Mouse (Mus musculus): ENCODE measurements around the gene Gli3.

Gene Gli3

DNA sequence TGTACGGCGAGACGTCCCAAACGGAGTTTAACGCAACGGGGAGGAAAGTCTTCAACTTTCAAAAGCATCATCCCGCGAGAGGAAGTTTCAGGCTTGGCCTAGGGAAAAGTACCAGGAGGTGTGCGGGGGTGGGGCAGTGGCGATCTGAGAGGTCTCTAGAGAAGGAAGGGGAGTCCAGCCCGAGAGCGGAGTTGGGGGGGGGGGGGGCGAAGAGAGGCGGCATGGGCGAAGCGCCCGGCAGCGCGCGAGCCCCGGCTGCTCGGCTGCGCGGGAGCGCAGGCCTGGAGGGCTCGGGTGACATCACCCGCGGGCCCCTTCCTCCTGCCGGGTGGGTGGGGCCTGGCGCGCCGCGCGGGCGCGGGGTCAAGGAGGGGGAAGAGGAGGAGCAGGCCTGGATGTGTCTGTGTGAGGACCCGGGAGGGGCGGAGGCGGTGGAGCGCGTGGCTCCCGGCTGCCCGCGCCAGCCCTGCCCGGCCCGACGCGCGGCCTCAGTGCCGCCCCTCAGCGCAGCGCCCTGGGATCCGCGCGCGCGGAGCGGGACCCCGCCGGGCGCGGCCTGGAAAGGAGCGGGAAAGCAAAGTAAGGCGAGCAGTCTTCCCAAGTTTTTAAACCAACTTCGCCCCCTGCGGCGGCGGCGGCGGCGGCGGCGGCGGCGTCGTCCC is at the start of gene Gli3:
Gene Gli3, plus strand, starts transcription at position 406 of the 662 bp plus-strand sequence.
- peak; percentile 46 to 52 for DNase-seq (ENCODE audit: low spot score in 2 of 2)

DNA sequence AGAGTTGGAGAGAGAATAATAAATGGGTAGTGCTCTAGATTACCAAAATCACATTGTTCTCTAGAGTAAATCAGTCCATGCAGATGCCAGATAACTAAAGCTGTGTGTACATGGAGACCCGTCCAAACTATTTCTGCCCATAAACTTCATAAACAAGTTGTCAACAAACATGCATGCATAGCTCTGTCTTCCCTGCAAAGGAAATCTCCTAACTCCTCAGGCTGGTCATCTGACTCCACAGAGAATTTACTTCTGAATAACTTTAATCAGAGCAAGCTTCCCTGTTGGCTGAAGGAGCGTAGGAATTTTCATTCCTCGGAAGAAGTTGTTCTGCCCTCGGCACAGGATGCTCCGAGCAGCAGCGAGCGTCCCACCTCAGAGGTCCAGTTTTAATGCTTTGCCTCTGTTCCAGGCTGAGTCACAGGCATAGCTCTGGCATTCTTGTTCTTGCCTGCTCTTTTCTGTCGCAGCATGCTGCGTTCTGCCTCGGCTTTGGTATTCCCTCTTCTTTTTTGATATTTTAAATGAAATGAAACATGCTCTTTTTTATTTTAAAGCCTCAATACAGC is 41.8 kb upstream of the Gli3 start:
- peak; percentile 6 to 17 for DNase-seq (ENCODE audit: low spot score in 2 of 2)

DNA sequence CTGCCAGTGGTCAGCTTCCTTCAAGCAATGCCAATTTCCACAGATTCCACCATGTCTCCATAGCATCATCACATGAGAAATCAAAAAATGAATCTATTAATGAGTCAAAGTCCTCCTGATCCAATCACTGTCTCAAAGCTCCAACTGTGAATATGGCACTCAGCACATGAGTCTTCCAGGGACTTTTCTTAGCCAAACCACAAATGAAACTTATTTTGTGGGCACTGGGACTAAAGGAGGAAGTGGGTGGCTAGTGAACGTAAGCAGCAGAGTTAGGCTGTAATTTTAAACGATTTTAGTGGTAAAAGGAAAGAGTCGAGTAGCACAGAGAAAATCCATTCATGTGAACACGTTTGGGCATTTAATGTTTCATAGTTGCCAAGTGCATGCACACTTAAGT is 21.0 kb upstream of the Gli3 start:
- no peak for DNase-seq (ENCODE audit: low spot score in 2 of 2)

DNA sequence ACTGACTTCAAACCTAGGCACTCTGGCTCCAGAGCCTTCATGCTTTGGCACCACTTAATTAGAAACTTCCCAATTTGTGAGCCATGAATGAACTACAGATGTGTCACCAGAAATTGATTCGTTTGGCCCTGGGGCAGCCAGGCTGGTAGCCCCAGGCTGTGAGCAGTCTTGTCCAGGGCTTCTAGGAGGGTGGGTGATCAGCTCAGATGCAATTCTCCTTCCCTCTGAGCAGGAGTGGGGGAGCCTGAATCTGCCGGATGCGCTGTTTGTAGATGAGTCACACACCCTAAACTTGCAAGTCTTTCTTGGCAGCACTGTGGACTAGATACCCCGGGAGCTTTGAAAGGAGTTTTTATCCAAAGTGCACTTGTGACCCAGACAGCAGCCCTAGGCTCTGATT is 18.7 kb upstream of the Gli3 start:
- DNase-seq (ENCODE audit: low spot score in 2 of 2): no peak

DNA sequence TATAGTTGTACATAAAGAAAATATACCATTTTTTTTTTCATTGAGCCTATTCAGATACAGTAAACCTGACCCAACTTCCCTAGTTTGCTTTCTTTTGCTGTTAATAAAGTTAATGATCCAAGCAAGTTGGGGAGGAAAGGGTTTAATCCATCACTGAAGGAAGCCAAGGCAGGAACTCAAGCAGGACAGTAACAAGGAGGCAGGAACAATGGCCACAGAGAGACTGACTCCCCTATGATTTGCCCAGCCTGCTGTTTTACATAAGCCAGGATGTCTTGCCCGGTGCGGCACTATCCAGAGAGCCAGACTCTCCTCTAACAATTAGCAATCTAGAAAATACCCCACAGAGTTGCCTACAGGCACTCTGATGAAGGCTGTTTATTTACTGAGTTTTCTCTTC is 17.4 kb upstream of the Gli3 start:
- DNase-seq (ENCODE audit: low spot score in 2 of 2): no peak

DNA sequence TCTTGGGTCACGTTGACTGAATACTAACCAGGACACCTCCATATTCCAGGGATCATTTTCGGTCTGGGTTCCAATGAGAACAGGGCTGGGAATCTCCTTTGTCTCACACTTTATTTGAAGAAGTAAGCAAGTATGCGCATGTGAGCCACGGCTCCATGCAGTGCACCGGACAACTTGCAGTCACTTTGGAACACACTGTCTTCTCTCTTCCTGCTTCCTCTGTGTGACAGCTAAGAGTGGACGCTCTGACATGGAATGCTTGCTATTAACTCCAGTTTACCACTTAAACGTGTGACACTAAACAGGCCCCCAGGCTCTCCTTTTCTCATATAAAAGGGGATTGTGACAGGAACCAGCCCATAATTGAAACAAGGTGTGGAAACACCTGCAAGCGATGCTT is 17.0 kb upstream of the Gli3 start:
- DNase-seq (ENCODE audit: low spot score in 2 of 2): no peak

DNA sequence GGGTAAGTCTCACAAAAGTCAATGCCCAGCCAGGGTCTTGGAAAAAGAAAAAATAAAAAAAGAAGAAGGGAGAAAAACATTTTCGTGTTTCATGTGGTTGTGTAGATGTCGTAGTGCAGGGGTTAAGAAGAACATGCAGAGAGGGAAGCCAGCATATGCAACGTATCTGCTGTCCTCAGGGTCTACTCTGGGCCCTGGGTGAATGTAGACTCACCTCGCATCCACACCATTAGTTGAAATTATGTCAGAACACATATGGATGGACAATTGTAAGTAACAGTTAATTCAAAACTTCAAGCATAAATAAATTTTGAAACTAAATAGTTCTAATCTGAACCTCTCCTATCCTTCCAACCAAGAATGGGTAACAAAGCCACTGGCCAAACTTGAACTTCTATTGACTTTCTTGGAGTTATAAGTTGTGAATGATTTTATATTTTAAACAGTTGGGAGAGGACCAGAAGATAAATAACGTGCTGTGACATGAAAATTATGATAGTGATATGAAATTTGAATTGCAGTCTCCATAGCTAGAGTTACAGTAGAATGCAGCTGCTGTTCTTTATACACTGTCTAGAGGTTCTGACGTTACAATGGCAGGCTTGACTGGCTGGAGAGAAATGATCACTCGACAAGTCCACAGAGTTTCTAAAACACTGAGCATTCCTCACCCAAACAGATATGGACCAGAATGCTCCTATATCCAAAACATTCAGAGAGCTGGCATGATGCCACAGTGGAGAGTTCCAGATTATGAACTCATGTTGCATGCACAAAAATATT is 16.1 kb upstream of the Gli3 start:
- DNase-seq (ENCODE audit: low spot score in 2 of 2): no peak

DNA sequence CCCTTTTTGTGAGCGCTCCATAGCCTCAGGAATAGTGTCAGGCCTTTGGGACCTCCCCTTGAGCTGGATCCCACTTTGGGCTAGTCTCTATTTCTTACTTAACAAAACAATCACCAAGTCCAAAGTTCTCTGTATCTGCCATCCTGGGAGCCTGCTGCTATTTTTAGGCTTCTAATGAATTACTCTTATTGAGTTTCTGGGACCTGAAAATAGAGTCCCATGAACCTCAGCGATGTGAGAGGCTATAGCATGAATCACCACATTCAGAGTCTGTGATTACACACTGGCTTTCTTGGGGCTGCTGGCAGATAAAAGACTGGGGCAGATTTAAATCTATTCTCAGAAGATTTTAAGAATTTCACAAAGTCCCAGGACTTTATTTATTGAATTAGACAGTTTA is 12.1 kb upstream of the Gli3 start:
- DNase-seq (ENCODE audit: low spot score in 2 of 2): no peak

DNA sequence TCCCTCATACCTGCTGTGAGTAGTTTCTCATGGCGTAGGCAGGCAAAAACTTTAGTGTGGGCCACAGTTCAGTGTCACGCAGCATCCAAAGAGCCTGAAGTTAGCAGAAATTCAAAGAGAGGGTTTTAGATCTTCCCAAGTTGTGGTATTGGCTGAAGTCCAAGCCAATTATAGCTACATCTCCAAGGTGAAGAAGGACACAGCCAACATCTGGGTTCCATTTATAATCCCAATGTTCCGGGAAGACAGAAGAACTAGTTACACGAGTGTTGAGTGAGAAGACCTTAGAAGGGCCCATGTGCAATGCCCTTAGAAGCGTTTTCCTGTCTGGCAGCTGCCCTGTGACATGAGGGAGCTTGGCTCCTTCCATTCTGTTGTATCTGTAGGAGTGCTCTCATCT is 5.2 kb upstream of the Gli3 start:
- DNase-seq (ENCODE audit: low spot score in 2 of 2): no peak

DNA sequence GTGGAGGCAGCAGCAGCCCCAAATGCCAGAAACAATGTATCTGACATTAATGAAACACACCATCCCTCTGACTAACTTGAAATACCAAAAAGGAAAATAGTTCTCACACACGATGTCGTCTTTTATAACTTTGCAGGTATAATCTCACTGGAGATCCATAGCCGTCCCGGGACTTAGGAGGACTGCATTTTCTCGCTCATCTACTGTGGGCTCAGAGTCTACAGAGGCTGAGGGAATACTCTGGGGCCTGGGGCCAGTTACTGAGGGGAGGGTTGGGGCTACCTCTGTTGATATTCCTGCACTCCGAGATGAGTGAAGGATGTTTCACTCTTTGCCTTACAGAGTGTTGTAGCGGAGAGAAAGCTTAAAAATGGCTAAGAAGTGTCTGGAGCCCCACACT is 1.1 kb upstream of the Gli3 start:
- no peak for DNase-seq (ENCODE audit: low spot score in 2 of 2)

DNA sequence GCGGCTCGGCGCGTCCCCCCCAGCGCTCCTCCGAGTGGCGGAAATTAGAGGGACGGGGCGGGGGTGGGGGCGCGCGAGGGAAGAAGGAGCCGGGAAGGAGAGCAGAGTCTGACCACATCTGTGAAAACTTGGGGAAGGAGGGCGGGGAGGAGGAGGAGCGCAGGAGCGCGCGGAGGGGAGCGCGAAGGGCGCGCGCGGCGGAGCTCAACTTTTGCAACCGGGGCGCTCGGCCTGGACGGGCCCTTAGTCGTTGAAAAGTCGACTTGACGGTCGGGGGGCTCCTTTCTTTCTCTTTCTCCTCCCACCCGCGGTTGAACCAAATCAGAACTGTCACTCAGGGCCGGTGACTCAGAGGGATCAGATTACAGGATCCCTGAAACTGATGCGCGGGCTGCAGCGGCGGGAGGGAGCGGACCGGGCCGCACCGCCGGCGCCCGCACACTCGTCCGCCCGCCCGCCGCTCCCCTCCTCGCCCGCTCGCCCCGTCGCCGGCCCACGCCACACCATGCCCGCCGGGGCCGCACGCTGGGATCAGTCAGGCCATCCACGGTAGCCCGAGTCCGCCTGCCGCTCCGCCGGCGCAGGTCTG is 551 bp downstream of the Gli3 start:
- DNase-seq (ENCODE audit: low spot score in 2 of 2): peak in 1 of 2 experiments; percentile 42

DNA sequence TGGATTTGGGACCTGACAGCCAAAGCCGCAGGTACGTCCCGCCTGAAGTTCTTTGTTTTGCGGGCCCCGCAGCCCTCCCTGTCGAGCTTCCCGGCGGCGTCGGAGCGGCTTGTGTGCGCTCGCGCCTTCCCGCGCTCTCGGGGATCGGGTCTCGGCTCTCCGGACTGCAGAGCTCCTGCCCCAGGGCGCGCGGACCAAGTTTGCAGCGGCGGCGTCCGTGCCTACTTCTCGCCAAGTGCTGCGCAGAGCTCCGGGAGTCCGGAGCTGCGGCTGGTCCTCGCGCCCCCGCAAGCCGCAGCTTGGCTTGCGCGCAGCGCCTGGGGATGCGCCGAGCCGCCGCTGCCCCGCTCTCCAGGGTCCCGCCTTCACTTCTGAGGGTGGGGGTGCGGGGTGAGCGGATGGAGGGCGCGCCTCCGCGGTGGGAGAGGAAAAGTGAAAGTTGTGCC is 1.1 kb downstream of the Gli3 start:
- DNase-seq (ENCODE audit: low spot score in 2 of 2): peak; percentile 13 to 48

DNA sequence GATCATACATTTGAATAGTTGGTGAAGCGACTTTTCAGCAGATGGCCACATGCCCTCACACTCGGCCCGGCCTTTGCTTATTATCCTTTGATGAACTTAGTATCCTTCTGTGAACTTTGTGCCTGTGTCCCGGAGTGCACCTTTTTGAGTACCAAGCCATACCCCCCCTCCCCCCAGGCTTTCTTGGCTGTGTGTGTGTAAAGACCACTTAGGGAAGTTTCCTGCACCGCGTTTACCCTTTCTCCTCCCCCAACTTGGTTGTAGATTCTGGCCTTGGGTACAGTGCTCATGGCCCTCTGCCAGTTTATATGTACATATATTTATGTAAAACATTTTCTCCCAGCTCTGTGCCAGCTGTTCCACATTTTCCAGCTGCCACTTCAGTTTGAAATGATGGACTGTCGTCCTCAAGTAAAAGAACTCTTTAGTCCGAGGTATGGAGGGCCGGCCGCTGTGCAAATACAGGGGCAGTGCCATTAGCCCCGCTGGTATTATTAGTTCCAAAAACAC is 1.8 kb downstream of the Gli3 start:
- DNase-seq (ENCODE audit: low spot score in 2 of 2): no peak

DNA sequence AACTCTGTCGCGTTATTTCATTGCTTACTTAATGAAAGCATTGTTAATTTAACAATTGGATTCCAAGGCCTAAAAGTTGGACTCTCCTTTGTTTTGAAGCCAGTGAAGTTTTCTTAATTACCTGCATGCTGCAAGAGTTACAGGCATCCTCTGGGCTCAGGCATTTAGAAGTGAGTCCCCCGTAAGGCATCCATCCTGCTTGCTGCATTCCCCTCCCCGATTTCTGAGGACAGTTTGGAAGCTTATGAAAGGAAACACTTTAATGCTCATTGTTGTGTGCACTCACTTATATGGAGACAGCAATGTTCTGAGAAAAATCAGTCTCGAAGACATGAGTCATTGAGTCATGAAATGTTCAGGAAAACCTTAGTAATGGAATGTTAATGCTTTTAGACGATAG is 3.5 kb downstream of the Gli3 start:
- no peak for DNase-seq (ENCODE audit: low spot score in 2 of 2)

DNA sequence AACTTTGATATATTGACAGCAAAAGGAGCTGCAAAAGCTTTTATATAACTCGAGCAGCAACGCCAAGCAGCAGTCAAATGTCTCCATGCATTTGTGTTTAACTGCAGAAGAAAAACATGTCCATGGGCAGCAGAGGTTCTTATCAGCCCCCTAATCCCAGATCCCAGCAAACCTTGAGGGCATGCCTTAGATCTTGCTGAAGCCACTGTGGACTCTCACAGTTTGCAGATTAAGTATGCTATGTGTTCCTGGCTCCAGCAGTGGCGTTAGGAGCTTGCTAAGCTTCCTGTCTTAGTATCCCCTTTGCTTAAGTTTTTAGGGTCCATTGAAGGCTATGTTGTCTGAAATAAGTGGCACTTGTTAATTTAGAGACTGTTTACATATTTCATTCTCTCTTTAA is 4.4 kb downstream of the Gli3 start:
- DNase-seq (ENCODE audit: low spot score in 2 of 2): no peak

DNA sequence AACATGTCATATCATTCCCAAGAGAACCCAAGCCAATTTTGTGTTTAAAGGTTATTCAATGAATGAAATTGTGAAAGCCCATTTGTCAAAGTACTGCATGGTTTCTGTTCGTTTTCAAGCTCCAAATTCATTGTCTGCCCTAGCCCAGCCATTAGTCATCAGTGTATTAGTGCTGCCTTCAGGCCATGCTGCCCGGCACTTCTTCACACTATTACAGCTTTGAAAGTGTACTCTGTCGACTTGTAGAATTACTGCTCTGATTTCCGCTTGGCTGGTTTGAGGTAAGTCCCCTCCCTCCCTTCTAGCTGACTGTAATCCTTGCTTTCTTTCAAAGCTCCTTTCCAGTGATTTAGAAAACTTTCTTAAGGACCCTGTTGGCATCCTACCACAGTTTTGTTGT is 5.4 kb downstream of the Gli3 start:
- no peak for DNase-seq (ENCODE audit: low spot score in 2 of 2)

DNA sequence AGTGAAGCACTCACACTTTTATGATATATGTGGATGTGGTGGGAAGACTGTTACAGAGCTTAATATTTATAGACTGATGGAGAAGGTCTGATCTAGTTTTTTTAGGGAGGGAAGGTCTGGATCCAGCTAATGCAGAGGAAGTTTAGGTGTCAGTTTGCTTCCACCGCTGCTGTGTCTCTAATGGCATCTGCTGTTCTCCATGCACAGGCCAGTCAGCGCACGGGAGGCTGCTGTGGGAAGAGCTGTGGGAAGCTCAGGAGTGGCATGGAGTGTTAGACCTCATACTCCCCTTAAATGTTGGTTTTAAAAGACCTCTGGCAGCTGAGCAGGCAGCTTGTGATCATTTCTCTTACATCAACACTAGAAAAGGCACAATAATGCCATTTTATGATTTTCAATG is 7.0 kb downstream of the Gli3 start:
- DNase-seq (ENCODE audit: low spot score in 2 of 2): no peak

DNA sequence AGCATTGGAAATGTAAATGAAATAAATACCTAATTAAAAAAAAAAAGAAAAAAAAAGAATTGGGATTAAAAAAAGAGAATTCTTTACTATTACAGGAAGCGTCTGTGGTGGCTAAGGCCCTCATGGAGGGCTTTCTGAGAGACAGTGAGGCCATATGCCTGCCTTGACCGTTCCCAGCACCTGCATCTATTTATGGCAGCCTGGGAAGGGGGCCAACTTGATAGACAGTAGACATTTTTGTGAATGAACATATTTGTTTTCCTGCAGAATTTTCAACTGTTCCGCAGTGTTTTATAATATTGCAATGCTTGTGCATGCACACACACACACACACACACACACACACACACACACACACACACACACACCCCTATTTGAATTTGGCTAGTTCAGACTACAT is 9.7 kb downstream of the Gli3 start:
- no peak for DNase-seq (ENCODE audit: low spot score in 2 of 2)

DNA sequence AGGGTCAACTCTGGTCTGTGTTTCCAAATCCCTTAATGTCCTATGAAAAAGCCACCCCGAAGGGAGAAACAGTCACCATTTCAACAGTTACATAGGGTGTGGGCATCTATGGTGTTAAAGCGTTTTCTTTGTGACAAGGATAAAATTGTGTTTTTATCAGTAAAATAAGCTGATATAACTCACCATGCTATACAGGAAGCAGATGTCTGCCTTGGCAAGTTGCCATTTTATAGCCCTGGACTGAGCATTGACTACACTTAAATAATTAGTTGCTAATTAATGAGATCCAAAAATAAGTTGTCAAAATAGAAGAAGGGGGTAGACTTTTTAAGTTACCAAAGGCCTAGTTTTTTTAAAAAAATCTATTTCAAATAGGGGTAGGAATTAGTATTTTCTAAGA is 11.4 kb downstream of the Gli3 start:
- DNase-seq (ENCODE audit: low spot score in 2 of 2): no peak

DNA sequence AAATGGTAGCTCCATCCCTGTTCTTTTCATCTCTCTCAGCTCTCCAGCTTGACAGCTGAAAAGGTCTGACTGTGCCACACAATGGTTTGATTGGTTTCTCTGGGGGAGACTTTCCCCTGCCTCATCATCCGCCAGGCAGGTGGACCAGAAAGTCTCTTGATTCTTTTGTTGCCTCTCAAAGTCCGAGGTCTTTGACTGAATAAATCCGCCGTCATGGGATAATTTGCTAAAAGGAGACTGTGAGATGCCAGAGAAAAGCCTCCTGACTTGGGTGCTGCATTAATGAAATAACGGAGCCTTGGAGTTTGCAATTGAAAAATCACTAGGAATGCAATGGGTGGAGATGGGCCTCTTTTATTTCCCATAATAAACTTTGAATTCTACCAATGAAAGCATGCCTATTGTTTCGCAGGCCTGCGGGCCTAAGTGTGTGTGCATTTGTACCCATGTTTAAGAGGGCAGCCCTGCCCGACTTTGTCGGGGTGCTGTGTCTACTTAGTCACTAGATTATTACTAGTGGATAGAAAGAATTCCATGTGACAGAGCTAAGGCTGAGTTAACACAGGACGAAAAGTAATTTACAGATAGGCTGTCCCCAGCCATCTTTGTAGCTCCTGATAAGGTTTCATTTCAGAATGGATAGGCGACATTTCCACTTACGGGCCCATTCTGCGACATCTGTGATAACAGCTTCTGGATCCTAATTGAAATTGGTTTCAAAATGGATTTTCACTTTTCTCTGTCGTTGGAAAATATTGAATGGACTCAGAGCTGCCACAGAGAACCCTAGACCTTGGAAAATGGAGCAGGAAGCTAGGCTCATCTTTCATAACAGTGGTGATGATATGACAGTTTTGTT is 23.2 kb downstream of the Gli3 start:
- no peak for DNase-seq (ENCODE audit: low spot score in 2 of 2)

DNA sequence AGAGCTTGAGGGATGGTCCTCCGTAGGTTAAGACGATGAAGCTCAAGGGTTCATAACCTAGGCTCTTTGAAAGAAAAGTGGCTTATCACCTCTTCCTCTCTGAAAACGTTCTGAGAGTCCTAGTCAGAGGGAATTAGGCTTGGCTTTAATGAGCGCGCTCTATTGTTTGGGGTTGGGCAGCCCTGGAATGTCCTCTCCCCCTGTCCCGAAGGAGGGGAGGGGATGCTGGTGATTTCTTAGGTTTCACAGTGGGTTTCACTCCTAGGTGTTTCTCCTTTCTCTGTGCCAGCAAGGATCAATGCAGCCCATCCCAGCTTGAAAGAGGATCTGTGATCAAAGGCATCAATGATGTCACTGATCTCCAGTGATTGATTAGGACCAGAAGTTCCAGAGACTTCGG is 24.3 kb downstream of the Gli3 start:
- no peak for DNase-seq (ENCODE audit: low spot score in 2 of 2)

DNA sequence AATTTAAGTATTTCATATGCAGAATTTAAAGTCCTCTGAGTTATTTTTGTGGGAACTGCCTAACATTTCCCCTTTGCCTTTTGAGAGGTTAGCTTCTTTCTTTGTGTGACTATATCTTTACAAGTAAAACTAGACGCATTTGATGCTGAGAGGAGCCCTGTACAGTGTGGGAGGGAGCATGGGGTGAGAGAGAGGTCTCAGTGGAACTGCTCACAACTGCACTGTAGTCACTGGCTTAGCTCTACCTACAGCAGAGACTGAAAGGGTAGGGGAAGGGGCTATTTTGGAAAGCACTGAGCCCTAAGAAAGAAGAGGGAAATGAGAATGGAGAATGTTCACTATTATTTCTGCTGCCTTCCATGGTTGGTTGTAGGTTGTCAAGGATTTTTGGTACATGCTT is 25.0 kb downstream of the Gli3 start:
- DNase-seq (ENCODE audit: low spot score in 2 of 2): no peak

Data from urinary bladder, adult 18-20 months (tissue).